Mouse (Mus musculus) gastrocnemius, adult 2 months (tissue): Measurements from ENCODE around the gene Ifitm1. TPM values are rescaled to one million over a fixed set of nuclear protein-coding genes. Genes with fewer than 3 reads are reported as not detected.
A peak's percentile ranks its signal among the peaks of the same experiment; 100 is the strongest.

Experiments
- DNase-seq: peaks from one replicate; pipeline ENCODE4 v3.0.0; 2022
- H3K27ac ChIP-seq: fragments of 200-600 bp; 2 replicates; pipeline ENCODE4 v1.8.1; 2022; ENCODE audit warnings: mild to moderate bottlenecking
- H3K4me3 ChIP-seq: fragments of 200-600 bp; 2 replicates; pipeline ENCODE4 v1.8.1; 2022; ENCODE audit warnings: mild to moderate bottlenecking, moderate library complexity
- CTCF ChIP-seq: fragments of 200-600 bp; IDR thresholded peaks from 2 replicates; pipeline ENCODE4 v1.8.1; 2022; ENCODE audit warnings: antibody characterized with exemption, mild to moderate bottlenecking, moderate library complexity
- intact Hi-C: fragments of 180-260 bp; cut with DNase I; formaldehyde crosslinking; loops from one replicate; pipeline ENCODE4 v1.15.1; 2025
- total RNA-seq, 2 experiments: library from RNA; stranded (reverse); gene quantifications; 2 replicates each; pipeline ENCODE4 v1.2.3; 2021

Gene Ifitm1
- total RNA-seq, 2 experiments from 2014 or later: 0.69 to 1.4 TPM

DNA sequence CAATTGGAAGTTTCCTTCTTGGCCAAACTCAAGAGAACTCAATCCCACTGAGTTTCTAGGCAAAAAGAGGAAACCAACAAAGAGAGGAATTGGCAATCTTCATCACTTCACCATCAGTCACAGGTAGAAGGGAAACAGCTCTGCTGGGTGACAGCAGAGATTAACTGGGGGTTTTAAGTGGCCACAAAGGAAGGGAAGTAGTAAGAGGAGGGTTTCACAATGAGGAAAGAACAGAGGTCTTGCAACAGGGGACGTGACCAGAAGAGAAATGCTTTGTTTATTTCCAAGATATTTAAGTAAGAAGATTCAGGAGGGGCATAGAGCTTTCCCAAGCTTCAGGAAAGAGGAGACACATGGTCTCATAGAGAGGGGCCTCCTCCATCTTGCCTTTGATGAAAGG is 30.8 kb downstream of the Ifitm1 start:
- DNase-seq: no peak
- Histone ChIP-seq H3K4me3 (no peak overlapping the region), H3K27ac (no peak overlapping the region)
- TF ChIP-seq CTCF: no peak
- intact Hi-C loops: no loop called here

DNA sequence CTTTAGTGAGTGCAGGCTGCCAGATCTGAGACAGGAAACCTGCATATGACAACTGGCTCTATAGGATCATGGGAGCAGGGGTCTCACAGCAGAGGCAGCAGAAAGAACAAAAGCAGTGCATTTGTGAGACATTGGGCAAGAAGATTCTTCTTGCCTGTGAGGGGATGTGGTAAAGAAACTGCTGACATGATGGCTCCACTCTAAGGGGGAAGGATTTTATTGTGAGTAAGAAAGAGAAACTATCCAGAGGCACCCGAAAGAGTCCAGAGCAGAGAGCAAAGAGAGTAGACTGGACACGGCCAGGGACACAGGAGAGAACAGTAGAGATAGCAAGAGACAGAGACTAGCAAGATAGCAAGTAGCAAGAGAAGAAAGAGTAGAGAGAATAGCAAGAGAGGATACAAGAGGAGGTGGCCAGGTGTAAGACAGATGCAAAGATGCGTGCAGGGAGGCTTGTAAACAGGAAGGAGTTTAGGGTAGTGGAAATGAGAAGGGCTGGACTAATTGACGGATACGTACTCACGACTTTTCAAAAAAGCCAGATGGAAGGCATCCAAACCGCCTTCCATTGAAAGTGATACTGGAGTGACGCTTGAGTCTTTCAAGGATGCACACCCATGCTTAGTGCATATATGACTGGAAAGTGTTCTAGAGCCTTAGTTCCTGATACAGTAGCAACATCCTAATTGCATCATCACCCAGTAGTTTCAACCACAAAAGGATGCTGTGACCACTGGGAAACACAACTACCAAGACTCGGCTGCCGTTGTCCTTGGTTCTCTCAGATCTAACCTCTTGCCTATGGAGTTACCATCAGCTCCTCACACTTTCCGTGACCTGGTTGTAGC is 32.1 kb downstream of the Ifitm1 start:
- intact Hi-C loops: no loop called here
- Histone ChIP-seq H3K4me3 (no peak overlapping the region), H3K27ac (no peak overlapping the region)
- DNase-seq: no peak
- no peak for TF ChIP-seq CTCF

DNA sequence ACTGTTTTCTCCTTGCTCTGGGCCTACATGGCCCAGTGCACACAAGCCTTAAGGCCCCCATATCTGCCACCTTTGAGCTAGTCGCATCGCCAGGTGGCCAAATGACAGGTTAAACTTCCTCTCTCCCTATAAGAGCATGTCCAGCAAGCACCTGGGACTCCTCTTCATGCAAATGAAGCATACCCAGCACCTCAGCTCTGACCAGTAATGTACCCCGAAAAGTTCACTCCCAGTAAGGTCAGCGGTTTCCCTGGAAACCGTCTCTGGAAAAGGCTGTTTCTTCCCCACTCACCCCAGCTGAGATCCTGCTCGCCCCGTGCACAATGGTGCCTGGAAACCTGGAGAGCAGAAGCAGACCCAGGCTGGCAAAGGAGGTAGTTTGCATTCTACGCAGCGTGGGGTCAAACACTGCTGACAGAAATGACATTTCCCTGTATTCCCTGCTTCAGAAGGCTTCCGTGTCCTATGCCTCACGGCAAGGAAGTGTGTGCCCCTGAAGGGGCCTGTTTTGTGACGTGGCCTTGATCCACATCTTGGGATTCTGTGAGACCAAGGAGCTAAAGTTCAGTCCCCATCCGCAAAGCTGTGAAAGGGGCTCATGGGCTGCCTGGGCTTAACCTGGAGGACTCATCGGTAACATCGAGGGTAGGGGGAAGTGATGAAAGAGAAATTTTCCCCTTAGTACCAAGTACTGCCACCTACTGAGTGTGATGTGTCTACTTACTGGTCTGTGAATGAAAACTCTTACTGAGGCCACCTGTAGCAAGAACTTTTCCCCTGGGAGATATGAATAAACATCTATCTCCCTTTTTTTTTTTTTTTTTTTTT is 34.1 kb downstream of the Ifitm1 start:
- intact Hi-C loops: no loop called here
- H3K4me3 ChIP-seq: no peak overlapping the region
- DNase-seq: no peak

DNA sequence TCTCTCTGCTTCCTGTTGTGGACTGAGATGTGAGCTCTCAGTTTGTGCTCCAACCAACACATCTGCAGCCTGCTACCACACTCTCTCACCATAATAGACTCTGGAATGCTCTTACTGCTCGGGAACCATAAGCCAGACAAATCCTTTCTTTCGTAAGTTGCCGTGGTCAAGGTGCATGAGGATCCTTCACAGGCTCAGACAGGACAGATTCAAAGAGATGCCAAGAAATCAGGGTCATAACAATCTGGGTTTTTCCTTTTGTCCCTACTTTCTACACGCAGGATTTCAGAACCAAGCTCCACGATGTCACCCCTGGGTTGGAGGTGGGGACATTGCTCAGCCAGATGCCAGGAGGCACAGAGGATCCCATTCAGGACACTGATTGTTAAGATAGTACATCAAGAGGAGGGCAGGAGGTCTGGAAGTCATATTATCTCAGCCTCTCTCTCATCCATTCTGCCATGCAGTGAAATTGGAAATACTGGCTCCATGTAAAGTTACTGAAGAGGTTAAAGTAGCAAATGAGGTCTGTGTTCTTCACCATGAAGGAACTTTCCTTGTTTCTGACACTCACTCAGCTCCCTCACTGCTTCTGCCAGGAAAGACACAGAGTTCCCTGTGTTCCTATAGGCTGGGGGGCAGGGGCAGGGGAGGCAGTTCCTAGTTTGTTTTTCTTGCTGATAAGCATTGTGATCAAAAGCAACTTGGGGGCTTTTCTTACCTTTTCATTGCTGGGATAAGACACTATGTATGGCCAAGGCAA is 36.4 kb downstream of the Ifitm1 start:
- intact Hi-C loops: no loop called here
- H3K4me3 ChIP-seq: no peak overlapping the region

More for the DNA sequence above, 34.1 kb downstream of the Ifitm1 start:
- H3K27ac ChIP-seq: no peak overlapping the region
- TF ChIP-seq CTCF: no peak

DNA sequence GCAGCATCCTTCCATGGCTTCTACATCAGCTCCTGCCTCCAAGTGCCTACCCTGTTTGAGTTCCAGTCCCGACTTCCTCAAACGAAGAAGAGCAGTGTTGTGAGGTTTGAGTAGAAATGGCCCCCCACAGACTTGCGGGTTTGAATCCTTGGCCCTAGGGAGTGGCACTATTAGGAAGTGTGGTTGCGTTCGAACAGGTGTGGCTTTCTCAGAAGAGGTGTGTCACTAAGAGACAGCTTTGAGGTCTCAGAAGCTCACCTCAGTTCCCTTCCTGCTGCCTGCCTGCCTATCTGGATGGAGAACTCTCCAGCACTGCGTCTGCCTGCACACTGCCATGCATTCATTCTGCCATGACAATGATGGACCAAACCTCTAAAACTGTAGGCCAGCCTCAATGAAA is 39.4 kb downstream of the Ifitm1 start:
- DNase-seq: no peak
- intact Hi-C loops: loop anchor here (5.0 kb wide), 1 partner anchor 99 kb away; no protein-coding TSS in a partner anchor
- no peak for TF ChIP-seq CTCF

More for the DNA sequence above, 36.4 kb downstream of the Ifitm1 start:
- no peak for TF ChIP-seq CTCF
- DNase-seq: no peak
- H3K27ac ChIP-seq: no peak overlapping the region

DNA sequence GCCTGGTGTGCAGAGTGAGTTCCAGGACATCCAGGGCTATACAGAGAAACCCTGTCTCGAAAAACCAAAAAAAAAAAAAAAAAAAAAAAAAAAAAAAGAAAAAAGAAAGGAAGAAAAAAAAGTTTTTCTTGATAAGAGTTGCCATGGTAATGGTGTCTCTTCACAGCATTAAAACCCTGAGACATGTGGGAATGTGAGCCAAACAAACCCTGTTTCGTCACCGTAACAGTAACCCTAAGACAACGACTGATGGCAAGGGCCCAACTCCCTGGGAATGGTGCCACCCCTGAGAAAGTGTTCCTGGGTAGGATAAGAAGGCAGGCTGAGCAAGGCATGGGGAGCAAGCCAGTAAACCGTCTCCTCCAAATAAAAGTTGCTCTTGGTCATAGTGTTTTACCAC is 39.9 kb downstream of the Ifitm1 start:
- H3K27ac ChIP-seq: no peak overlapping the region
- peak; percentile 31 for DNase-seq
- TF ChIP-seq CTCF: no peak
- intact Hi-C loops: loop anchor here (5.0 kb wide), 1 partner anchor 100 kb away; no protein-coding TSS in a partner anchor
- no peak overlapping the region for H3K4me3 ChIP-seq

More for the DNA sequence above, 39.4 kb downstream of the Ifitm1 start:
- H3K27ac ChIP-seq: no peak overlapping the region
- no peak overlapping the region for H3K4me3 ChIP-seq

DNA sequence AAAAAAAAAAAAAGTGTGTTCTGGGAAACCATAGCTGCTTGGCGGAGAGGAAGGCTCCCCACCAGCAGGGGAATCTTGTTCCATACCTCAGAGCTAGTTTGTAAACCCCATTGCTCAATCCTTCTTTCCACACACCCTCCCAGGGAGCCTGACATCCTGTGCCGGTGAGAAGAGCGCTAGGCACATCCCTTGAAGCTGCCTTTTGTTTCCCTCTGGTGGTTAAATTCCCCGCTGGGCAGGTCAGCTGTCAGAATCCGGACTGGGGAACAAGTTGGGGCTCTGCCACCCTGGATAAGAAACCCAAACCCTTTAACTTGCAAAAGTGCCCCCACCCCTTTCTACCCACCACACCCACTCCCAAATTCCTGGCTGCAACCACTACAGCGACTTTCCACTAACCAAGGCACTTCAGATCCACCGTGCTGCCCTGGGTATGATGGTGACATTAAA is 41.3 kb downstream of the Ifitm1 start:
- Histone ChIP-seq H3K27ac (peak overlapping the region; percentile 93), H3K4me3 (peak overlapping the region; percentile 77)
- intact Hi-C loops: loop anchor here (2.0 to 5.0 kb wide), 2 partner anchors 50 to 101 kb away; no protein-coding TSS in a partner anchor
- DNase-seq: peak; percentile 54
- TF ChIP-seq CTCF: peak; percentile 42

DNA sequence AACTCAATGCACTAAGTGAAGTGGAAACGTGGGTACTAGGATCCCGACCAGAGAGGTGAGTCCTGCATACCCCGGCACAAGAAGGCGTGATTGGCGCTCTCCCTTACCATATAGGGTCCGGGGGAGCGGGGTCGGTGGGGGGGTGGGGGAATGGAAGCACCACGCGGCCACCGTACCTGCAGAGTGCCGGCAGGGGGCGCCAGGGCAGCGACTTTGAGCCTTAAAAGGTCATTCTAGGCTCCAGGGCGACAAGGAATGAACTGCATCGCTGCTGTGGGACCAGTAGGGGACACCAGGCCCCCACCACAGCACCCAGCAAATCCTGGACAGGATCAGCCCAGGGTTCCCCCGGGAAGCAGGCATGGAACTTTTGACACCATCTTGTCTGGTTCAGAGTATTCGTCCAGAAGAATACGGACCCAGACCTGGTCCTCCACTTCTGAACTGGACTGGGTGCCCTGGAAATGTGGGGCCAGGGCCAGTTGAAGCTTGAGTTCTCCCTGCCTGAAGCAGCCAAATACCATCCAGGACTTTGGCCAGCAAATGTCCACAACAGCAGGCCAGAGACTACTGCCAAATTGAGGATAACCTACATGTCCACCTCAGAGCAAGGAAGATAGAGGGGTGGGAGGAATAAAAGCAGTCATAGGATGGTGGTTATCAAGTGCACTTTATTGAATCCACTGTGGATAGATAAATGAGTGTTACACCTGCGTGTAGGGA is 42.1 kb downstream of the Ifitm1 start:
- H3K4me3 ChIP-seq: peak overlapping the region; percentile 77
- TF ChIP-seq CTCF: peak; percentile 100; the same call in 1 of the 2 replicates
- intact Hi-C loops: loop anchor here (1.0 to 5.0 kb wide), 3 partner anchors 39 to 102 kb away; no protein-coding TSS in a partner anchor
- DNase-seq: peak; percentile 90
- peak overlapping the region; percentile 93 for H3K27ac ChIP-seq

DNA sequence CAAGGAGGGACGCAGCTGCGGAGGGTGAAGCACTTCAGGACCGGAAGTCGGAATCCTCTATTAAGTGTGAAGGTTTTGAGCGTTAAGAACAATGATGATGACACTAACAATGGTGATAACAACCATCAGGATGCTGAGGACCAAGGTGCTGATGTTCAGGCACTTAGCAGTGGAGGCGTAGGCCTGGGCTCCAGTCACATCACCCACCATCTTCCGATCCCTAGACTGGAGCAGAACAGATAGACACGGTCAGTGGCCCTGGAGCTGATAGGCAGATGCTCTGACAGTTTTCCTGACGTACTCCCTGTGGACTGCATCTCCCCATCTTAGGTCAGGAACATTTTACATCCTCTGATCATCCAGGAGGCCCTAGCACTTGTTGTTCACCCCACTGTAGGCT is 42.6 kb downstream of the Ifitm1 start:
- peak overlapping the region; percentile 77 for H3K4me3 ChIP-seq
- H3K27ac ChIP-seq: peak overlapping the region; percentile 93
- DNase-seq: no peak
- intact Hi-C loops: loop anchor here (1.0 to 5.0 kb wide), 4 partner anchors 39 to 102 kb away; partner anchors contain the start of gene Pgghg
- TF ChIP-seq CTCF: no peak

DNA sequence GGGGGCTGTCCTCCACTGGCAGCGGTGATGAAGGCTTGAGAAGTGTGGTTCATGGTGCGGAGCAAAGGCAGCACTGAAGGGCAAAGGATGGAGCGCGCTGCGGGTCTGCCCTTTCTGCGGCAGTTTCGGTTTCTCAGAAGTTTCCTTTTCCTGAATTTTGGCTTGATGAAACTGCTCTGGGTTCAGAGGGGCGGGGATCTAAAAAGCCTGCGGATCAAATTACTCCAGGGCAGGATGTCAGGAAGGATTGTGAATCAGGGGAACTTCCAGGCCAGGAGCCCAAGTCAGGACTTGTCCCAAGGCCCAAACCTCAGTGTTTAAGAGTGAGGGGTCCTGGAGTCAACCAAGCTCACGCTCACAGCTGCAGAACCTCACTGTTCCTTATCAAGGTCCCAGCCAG is 43.6 kb downstream of the Ifitm1 start, which contains the start of gene Ifitm3:
Gene Ifitm3, minus strand, starts transcription at position 178 of the 400 bp plus-strand sequence.
- TF ChIP-seq CTCF: no peak
- intact Hi-C loops: loop anchor here (2.0 kb wide), 1 partner anchor 70 kb away; the partner anchor contains the start of gene Pgghg
- peak within 1 kb of the TSS; percentile 93 for H3K27ac ChIP-seq
- DNase-seq: peak; percentile 60
- peak within 1 kb of the TSS; percentile 77 for H3K4me3 ChIP-seq

DNA sequence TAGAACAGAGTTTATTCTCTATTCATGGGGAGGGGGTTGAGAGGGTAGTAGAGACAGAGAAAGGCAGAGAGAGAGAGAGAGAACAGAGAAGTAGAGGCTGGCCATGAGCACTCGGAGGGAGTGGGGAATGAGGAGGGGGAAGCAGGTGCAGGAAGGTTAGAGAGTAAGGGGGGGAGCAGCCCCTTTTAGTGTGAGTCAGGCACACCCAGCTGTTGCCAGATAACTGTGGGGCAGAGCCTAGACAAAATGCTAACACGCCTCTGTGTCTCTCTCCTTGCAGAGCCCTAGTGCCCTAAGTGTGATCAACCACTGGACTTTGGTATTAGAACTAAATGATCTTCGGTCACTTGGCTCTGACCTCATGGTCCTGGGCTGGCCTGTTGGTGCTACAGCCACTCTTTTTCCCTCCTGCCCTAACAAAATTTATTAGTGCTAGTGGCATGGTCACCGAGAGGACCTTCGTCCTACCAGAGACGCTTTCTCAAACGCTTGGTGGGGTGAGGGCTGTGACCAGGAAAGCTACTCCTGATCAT is 44.3 kb downstream of the Ifitm1 start:
- no peak for DNase-seq
- no peak for TF ChIP-seq CTCF
- intact Hi-C loops: loop anchor here (2.0 kb wide), 1 partner anchor 71 kb away; the partner anchor contains the start of gene Pgghg
- Histone ChIP-seq H3K27ac (peak overlapping the region; percentile 93), H3K4me3 (peak overlapping the region; percentile 77)
